Mouse (Mus musculus) cerebellum, postnatal 36 days (tissue): Measurements from ENCODE around the gene Cntfr.
A peak's percentile ranks its signal among the peaks of the same experiment; 100 is the strongest.

Source experiments
- DNase-seq, 2 experiments: peaks; one replicate each; pipeline ENCODE4 v3.0.0; 2021 to 2022; ENCODE audit warnings: mixed read lengths in 2 of 2

Cntfr gene

DNA sequence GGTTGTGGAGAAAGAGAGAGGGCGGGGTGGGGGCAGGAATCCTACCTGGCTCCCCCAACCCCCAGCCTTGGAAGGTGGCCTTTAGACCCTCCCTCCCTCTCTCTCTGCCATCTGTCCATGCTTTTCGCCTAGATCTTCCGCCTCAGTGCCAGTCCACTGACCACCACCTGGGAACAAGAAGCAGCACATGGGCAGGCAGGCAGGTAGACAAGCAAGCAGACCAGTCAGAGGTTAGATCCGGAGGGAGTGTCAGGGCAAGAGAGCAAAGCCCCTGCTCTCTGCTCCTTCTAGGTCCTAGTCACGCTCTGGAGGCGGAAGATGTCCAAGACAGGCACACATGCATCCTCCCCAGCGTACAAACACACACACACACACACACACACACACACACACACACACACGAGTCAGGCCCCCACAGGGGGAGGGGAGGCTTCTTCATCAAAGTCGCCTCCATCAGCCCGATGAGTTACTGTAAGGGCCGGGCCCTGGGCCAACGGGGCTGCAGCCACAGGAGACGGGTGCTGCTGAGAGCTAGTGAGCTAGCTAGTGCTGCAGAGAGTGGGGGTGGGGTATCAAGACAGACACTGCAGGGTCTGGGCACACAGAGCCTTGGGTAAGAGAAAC is 19.8 kb downstream of the Cntfr start:
- peak; percentile 64 to 65 for DNase-seq

GRCm38 (mm10) chr4:41676248-41677005 is 20.5 kb downstream of the Cntfr start:
- DNase-seq, result peak; percentile 44 to 49

GRCm38 (mm10) chr4:41673186-41673585 is 23.7 kb downstream of the Cntfr start:
- no peak for DNase-seq

- no peak for DNase-seq
Observed at GRCm38 (mm10) chr4:41672522-41672963, 24.3 kb downstream of the Cntfr start.

DNA sequence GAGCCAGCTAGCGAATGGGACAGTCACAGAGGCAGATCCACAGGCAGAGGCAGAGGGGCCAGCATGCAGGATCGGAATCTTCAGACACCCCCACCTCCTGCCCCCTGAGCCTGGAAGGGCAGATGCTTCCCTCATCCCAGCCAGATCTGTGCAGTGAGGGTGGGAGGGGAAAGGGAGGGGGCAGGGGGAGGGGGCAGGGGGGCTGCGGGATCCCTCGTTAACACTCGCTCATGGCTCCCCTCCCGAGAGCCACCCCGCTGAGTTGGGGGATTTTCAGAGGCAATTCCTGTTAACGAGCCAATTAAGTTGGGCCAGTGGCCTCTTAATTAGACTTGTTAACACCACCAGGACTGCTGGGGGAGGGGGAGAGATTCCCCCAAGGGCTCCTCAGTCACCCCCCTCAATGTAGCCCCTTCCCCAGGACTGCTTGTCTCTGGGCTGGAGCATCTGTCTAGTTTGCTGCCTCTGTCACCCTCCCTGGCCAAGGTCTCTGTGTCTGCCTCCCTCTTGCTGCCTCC is 24.9 kb downstream of the Cntfr start:
- DNase-seq, result no peak

DNA sequence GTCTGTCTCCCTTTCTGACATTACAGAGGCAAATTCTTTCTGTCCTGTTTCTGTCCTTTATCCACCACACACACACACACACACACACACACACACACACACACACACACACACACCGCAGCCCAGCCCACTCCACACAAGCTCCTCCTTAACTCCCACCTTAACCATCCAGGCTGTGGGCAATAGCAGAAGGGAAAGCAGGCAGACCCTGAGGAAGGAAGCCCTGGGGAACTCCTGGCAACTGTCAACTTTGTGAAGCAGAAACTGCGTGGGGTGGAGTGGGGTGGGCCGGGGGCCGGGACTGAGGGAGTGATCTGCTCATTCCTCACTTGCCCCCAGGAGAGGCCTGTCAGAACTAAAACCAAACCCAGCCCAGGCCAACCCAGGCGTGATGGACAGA is 25.4 kb downstream of the Cntfr start:
- no peak for DNase-seq

DNA sequence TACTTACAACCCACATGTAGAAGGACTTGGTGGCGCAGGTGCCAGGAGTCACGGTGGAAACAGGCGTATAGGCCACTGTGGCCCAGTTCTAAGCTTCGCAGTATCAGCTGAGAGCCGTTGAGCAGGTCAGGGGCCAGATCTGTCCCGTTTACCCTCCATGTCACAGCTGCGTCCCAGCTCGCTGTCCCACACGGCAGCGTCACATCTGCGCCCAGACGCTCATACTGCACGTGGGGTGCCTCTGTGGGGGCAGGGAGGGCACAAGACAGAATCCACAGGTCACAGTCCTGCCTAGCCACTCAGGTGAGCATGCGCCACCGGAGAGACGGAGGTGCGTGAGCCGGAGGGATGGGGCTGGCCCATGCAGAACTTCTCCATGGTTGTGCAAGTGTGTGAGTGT is 26.1 kb downstream of the Cntfr start:
- DNase-seq, result no peak

DNA sequence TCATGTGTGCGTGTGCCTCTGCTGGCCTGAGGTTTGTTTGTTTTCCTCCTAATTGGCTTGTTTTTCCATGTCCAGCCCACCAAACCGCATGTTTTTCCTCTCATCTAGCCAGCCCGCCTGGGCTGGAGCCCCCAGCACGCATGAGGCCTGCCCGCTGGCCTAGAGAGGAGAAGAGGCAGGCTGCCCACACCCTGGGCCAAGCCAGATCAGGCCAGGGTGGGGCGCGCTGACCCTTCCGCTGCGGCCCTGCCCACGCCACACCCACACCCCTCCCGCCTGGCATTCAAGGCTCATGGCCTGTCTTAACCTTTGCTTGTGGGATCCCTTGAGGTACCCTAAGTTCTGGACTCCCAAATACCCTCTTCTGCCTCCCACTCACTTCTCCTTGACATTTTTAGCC is 30.2 kb downstream of the Cntfr start:
- DNase-seq, result no peak

DNA sequence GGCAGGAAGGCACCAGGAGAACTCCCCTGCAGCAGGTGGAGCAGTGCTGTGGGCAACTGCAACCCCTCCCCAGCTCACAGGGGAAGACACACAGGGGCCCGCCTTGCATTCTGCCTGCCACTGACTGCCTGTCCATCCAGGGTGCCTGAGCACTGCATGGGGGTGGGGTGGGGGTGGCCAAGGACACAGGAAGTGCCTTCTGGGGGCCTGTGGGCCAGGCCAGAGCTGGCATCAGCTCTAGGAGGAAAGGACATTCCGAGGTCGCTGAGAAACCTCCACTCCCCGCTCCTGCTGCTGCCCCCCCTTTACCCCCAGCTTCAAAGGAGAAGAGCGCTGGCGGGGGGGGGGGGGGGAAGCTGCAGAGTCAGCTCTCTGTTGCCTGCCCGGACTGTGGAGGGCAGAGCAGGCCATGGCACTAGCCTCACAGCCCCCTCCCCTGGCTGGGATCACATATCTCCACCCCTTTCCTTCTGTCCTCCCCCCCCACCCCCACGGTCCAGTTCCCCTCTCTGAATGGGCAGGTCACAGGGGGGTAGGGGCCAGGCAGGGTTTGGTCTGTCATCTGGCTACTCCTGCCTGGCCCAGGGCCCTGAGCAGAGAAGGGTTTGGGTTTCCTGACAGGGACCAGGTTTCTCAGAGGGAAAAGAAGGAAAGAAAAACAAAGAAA is 31.7 kb downstream of the Cntfr start:
- no peak for DNase-seq

DNA sequence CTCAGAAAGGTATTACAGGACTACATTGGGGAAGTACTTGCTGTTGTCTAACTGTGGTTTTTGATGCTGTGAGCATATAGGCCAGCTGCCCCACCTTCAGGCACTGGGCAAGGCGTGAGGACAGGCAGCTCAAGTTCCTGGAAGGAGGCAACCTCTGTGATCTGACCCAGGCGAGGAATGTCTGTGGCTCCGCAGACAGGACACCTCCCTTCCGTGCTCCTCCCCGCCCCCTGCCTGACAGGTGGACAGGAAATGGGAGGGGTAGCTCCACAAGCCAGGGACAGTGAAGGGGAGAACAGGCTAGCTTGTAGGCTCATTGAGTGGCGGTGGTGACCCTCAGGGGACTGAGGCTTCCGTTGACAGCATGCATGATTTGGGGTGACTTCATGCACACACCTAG is 32.4 kb downstream of the Cntfr start:
- no peak for DNase-seq

- DNase-seq, result no peak
Observed at GRCm38 (mm10) chr4:41663614-41664013, 33.3 kb downstream of the Cntfr start.

- no peak for DNase-seq
Observed at GRCm38 (mm10) chr4:41662723-41663122, 34.2 kb downstream of the Cntfr start.

- DNase-seq, result no peak
Observed at GRCm38 (mm10) chr4:41660851-41661430, 35.9 kb downstream of the Cntfr start.

DNA sequence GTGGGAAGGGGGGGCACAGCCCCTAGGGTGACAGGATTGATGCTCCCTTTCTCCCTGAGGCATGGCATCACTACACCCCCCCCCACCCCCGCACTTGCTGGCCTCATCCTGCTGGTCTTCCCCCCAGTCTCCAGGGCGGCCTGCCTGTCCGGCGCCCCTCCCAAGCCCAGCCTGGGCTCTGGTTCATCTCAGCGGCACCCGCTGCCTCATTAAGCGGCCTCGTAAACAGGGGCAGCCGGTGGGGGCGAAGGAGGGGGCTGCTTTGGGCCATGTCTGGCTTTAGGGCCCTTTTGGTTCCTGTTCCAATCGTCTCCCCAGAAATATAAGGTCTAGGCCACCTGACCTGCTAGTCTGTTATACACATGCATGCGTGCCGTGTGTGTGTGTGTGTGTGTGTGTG is 37.3 kb downstream of the Cntfr start:
- DNase-seq, result no peak

- no peak for DNase-seq
Observed at GRCm38 (mm10) chr4:41658566-41659384, 38.1 kb downstream of the Cntfr start.

DNA sequence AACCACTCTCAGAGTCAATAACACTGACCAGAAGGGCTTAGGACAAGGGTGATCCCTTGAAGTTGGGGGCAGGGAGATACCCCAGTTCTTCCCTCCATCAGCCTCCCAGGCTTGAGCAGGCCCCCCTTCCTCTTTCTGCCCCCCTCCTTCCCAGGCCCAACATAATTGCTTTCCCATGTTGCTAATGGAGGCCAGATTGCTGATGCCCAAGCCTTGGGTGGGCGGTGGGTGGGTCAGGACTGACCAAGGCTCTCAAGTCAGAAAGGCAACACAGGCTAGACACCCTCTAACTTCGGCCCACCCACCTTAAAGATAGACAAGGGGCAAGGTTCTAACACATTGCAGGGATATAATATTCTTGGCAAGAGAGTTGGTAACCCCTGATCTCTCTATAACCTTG is 41.4 kb downstream of the Cntfr start:
- DNase-seq, result no peak

DNA sequence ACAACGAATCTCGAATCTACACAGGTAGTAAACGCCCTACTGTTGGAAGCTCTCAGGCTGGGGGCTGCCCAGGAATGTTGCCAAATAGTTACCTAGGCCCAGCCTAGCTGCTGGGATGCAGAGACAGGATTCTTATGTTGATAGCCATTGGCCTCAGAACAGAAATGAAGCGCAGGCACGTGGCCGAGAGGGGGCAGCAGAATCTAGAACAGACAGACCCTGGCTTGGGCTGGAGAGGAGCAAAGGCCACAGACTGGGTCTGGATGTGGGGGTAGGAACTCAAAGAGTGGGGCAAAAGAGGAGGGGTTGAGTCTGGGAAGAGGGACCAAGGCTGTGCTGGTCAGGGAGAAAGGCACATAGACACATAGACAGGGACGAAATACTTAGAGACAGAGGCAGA is 42.7 kb downstream of the Cntfr start:
- DNase-seq, result peak; percentile 79 to 80

DNA sequence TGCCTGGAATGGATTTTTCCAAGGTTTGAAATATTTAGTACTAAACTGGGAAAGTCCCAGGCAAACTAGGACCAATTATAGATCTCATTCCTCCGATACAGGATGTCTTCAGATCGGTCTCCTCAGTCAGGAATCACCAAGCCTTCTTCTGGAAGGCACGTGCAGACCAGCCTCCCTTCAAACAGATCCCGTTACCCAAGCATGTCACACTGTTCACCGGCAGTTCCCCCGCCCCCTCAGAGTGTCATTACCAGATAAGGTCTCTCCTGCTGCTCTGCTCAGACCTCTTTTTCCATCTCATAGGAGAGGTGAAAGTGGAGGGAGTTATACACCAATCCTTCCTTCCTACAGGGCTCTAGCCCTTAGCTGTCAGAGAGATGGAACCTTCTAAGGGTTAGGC is 43.2 kb downstream of the Cntfr start:
- no peak for DNase-seq

- DNase-seq, result peak; percentile 85 to 86
Observed at GRCm38 (mm10) chr4:41653296-41653695, 43.6 kb downstream of the Cntfr start.

DNA sequence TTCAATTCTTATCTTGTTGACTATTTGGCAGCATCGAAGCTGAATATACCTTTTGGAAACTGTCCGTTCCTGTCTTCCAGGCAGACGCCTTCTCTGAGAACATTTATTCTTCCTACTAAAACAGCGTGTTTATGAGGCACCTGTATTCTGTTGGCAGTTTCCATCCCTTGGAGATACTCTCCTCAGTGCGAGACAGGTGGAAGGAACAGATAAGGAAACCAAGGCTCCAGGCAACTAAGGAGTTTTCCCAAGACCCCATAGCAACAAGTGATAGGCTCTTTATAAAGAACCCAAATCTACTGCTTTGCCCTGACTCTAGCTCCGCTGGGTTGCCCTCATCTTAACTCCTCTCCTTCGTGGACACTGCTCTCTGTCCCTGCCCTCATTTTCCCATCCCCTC is 48.3 kb downstream of the Cntfr start:
- no peak for DNase-seq

DNA sequence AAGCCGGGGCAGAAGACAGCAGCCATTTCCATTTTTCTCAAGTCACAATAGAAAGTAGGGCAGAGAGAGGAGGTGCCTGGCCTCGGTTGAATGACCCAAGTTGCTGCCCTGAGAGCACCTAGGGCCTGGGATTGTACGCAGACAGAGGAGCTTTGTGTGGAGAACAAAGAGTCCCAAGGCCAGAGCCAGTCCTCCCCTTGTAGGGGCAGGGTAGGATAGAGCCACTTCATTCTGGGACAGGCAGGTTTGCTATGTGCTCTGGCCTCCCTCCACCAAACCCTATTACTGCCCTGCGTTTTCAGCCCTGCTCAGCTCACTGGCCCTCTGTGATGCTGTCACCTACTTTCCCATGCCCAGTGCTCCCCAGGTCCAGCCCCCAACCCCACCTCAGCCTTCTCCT is 48.7 kb downstream of the Cntfr start:
- no peak for DNase-seq

GRCm38 (mm10) chr4:41645488-41645887 is 51.4 kb downstream of the Cntfr start:
- DNase-seq, result peak; percentile 53 to 61
